Mouse (Mus musculus) CH12.LX (cell line): ENCODE results near the gene Gm6309.
"Not testable (repeated sequence)": the region's sequence is repeated elsewhere in the genome, so short reads cannot be mapped to it uniquely, and the experiment has no call there.

ENCODE experiments used
- BHLHE40 ChIP-seq: IDR thresholded peaks from 2 replicates; pipeline ENCODE4 v1.6.1; 2011; ENCODE audit warnings: mild to moderate bottlenecking, low read depth, low read length, improper control_type of control experiment
- CTCF ChIP-seq, 2 experiments: IDR thresholded peaks in 1 of 2; conservative IDR thresholded peaks in 1 of 2; 2 replicates each; pipeline ENCODE4 v1.5.1; 2011 to 2012; ENCODE audit warnings: low read depth in 2 of 2, low read length in 2 of 2, improper control_type of control experiment in 1 of 2, inconsistent platforms in 1 of 2, mild to moderate bottlenecking in 1 of 2, moderate library complexity in 1 of 2
- EP300 ChIP-seq: IDR thresholded peaks from 2 replicates; pipeline ENCODE4 v1.6.1; 2011; ENCODE audit warnings: low read length, improper control_type of control experiment
- MAFK ChIP-seq: IDR thresholded peaks from 2 replicates; pipeline ENCODE4 v1.6.1; 2011; ENCODE audit warnings: low read length, improper control_type of control experiment; ENCODE audit not compliant: insufficient replicate concordance
- MXI1 ChIP-seq: IDR thresholded peaks from 2 replicates; pipeline ENCODE4 v1.6.1; 2011; ENCODE audit warnings: mild to moderate bottlenecking, low read depth, low read length, improper control_type of control experiment
- POLR2A ChIP-seq: IDR thresholded peaks from 2 replicates; pipeline ENCODE4 v1.6.1; 2011; ENCODE audit warnings: low read depth, mild to moderate bottlenecking, improper control_type of control experiment, low read length
- USF1 ChIP-seq: IDR thresholded peaks from 2 replicates; pipeline ENCODE4 v1.6.1; 2014; ENCODE audit warnings: low read depth, mild to moderate bottlenecking, inconsistent platforms, low read length, improper control_type of control experiment
- ZNF384 ChIP-seq: IDR thresholded peaks from 2 replicates; pipeline ENCODE4 v1.6.1; 2012; ENCODE audit warnings: low read depth, low read length, improper control_type of control experiment, inconsistent platforms

- TF ChIP-seq CTCF (conservative IDR thresholded peaks at IDR 0.05 in 1 of 2, IDR thresholded peaks at IDR 0.05 in 1 of 2; ENCODE audit: low read depth in 2 of 2, low read length in 2 of 2): peak; percentile 63 to 74
- not testable (repeated sequence) for TF ChIP-seq EP300, POLR2A, MXI1, ZNF384, BHLHE40, USF1, MAFK
These were observed 16.9 kb upstream of the Gm6309 start for GRCm38 (mm10) chr5:146187441-146187840.
